Mouse (Mus musculus) spleen, embryonic (tissue): Measurements from ENCODE around the gene Tnnt3.

Source experiments
- CTCF ChIA-PET: fragments of 350-600 bp; sonication (Branson Sonifier 250); formaldehyde crosslinking; loops from one replicate; lab custom pipeline; 2022; lab: Charles Lee

Tnnt3 gene

GRCm38 (mm10) chr7:142538291-142538690 is 39.7 kb downstream of the Tnnt3 start:
- CTCF ChIA-PET = interaction anchor here (0.6 kb wide), 3 partner anchors 27 to 970 kb away, joined by 3 to 5 read pairs (median 3); no protein-coding TSS in a partner anchor

- CTCF ChIA-PET = no interaction called here
Observed at GRCm38 (mm10) chr7:142538766-142539165, 40.1 kb downstream of the Tnnt3 start.

GRCm38 (mm10) chr7:142539828-142540227 is 41.2 kb downstream of the Tnnt3 start:
- CTCF ChIA-PET = no interaction called here

- CTCF ChIA-PET = no interaction called here
Observed at GRCm38 (mm10) chr7:142542771-142543303, 44.2 kb downstream of the Tnnt3 start.

GRCm38 (mm10) chr7:142545967-142546366 is 47.3 kb downstream of the Tnnt3 start:
- CTCF ChIA-PET = no interaction called here

- CTCF ChIA-PET = no interaction called here
Observed at GRCm38 (mm10) chr7:142547874-142548273, 49.2 kb downstream of the Tnnt3 start.

- CTCF ChIA-PET = no interaction called here
Observed at GRCm38 (mm10) chr7:142548706-142549105, 50.1 kb downstream of the Tnnt3 start.

- CTCF ChIA-PET = no interaction called here
Observed at GRCm38 (mm10) chr7:142549941-142550763, 51.5 kb downstream of the Tnnt3 start.

GRCm38 (mm10) chr7:142550935-142551373 is 52.3 kb downstream of the Tnnt3 start:
- CTCF ChIA-PET = no interaction called here

GRCm38 (mm10) chr7:142551691-142552090 is 53.1 kb downstream of the Tnnt3 start:
- CTCF ChIA-PET = no interaction called here

- CTCF ChIA-PET = interaction anchor here (0.6 kb wide), 1 partner anchor 35 kb away, joined by 5 read pairs; no protein-coding TSS in a partner anchor
Observed at GRCm38 (mm10) chr7:142552591-142553416, 54.2 kb downstream of the Tnnt3 start.

GRCm38 (mm10) chr7:142553417-142554335 is 55.0 kb downstream of the Tnnt3 start:
- CTCF ChIA-PET = interaction anchor here (0.6 kb wide), 1 partner anchor 36 kb away, joined by 5 read pairs; no protein-coding TSS in a partner anchor

GRCm38 (mm10) chr7:142554625-142555024 is 56.0 kb downstream of the Tnnt3 start:
- CTCF ChIA-PET = no interaction called here

GRCm38 (mm10) chr7:142555366-142556088 is 56.9 kb downstream of the Tnnt3 start:
- CTCF ChIA-PET = no interaction called here

GRCm38 (mm10) chr7:142556089-142556476 is 57.4 kb downstream of the Tnnt3 start:
- CTCF ChIA-PET = no interaction called here

- CTCF ChIA-PET = interaction anchor here (0.6 kb wide), 1 partner anchor 32 kb away, joined by 3 read pairs; no protein-coding TSS in a partner anchor
Observed at GRCm38 (mm10) chr7:142557696-142558095, 59.1 kb downstream of the Tnnt3 start.

- CTCF ChIA-PET = no interaction called here
Observed at GRCm38 (mm10) chr7:142558511-142559146, 60.0 kb downstream of the Tnnt3 start.

- CTCF ChIA-PET = no interaction called here
Observed at GRCm38 (mm10) chr7:142559651-142560175, 61.1 kb downstream of the Tnnt3 start.
